Mouse (Mus musculus) CD8-positive naive resting alpha-beta T cell, adult 2 months (primary cell): Measurements from ENCODE around the gene Aspdh.

Experiments
- DNase-seq, 2 experiments: peaks; one replicate each; pipeline ENCODE4 v3.0.0; 2022; ENCODE audit warnings: low read depth in 2 of 2, low spot score in 2 of 2

The Aspdh gene

GRCm38 (mm10) chr7:44471880-44472557, 6.8 kb downstream of the Aspdh start:
- DNase-seq = no peak

DNA sequence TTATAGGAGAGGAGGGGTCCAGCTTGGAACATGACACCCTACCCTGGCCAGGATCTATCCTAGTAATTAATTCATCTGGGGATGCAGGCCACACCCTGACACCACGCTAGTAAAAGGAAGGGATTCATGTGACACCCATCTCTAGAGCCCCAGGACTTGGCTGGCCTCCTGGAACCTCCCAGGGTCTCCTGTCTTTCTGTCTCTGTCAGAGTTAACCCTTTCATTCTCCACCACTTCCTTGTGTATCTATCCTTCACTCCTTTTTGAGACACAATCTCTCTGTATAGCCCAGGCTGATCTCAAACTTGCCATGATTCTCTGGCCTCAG, 7.3 kb downstream of the Aspdh start:
- DNase-seq = no peak

GRCm38 (mm10) chr7:44472961-44473646, 7.9 kb downstream of the Aspdh start:
- DNase-seq = no peak

- no peak for DNase-seq
Measured at GRCm38 (mm10) chr7:44474419-44474818, 9.2 kb downstream of the Aspdh start.

- no peak for DNase-seq
Measured at GRCm38 (mm10) chr7:44475046-44475614, 9.9 kb downstream of the Aspdh start.

GRCm38 (mm10) chr7:44482836-44483435, 17.7 kb downstream of the Aspdh start:
- DNase-seq = no peak

GRCm38 (mm10) chr7:44484109-44484508, 18.9 kb downstream of the Aspdh start:
- DNase-seq = no peak

DNA sequence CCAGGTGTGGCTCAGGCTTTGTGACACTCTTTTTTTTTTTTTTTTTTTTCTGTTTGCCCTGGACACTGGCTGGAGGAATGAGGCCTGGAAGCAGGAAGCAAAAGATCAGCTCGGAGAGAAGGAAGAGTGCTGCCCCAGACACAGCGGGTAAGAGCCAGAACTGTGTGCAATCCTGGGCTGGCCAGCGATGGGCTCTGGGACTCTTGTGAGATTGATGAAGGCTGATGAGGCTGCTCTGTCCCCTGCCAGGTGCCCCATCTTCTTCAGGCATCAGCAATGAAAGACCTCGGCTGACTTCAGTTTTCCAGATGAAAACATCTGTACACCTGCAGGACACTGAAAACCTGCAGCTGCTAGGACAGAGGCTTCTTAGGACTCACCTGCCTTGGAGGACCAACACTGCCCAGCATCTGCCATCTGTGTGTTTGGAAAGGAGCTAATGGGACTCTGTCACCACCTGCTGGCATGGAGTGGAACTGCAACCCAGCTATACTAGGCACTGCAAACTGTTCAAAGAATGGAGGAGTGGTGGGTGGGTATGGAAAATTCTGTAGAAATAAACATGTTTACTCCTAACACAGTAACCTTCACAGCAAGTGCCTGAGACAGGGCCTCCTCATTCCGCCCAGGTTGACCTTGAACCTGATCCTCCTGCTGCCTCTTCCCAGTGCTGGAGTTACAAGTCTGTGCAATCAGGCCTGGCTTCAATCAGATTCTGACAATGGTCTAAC, 19.8 kb downstream of the Aspdh start:
- peak; percentile 48 to 67 for DNase-seq

DNA sequence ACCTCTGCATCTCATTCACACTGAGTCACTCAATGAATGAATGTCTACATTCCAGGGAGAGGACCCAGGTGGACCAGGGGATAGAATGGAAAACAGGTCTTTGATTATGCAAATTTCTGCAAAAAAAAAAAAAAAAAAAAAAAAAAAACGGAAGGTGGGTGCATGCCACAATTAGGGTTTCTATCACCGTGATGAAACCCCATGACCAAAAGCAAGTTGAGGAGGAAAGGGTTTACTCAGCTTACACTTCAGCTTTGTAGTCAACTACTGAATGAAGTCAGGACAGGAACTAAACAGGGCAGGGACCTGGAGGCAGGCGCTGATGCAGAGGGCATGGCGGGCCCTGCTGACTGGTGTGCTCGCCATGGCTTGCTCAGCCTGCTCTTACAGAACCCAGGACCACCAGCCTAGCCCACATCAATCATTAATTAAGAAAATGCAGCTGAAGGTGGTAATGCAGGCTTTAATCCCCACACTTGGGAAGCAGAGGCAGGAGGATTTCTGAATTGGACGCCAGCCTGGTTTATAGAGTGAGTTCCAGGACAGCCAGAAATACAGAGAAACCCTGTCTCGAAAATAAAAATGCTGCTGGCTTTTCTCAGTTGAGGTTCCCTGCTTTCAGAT, 20.5 kb downstream of the Aspdh start:
- no peak for DNase-seq

DNA sequence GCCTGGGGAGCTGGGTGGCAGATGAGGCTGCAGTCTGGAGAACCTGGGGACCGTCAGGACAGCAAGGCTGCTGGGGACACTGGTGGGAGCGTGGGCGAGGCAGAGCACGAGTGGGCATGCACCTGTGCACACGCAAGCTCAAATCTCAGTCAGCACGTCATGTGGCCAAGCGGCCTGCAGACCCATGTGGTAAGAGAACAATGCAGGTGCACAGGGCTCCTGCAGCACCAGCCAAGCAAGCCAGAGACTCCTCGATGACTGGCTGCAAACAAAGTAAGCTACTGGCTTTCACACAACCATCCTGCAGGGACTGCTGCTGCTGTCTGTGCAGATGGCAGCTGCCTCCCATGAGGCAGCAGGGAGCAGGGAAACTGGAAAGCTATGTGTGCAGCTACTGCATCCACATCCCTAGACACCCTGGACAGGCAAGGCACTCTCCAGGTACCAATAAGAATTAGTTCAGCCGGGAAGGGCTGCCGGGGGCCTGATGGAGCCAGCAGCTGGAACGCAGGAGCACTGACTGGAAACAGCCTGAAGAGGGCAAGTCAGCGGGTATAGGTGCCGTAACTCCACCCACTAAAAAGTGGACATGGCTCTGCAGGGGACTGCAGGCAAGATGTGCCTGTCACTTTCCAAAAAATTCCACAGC, 21.9 kb downstream of the Aspdh start:
- DNase-seq = no peak

DNA sequence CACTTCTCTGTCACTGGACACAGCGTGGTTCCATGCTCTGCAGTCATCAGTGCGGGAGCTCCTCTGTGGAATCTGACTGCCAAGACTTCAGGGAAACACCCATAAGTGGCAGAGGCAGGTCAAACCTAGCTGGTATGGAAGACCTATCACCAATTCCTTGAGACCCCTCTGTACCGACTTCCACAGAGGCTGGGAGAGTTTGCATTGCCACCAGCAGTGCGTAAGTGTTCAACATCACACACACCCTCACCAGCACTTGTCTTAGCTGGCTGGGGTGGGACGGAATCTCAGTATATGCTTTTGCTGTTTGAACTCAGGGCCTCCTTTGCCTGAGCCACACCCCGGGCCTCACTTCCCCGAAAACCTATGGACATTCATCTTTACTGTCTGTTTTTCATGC, 22.7 kb downstream of the Aspdh start:
- no peak for DNase-seq

- no peak for DNase-seq
Measured at GRCm38 (mm10) chr7:44488545-44488944, 23.4 kb downstream of the Aspdh start.

- no peak for DNase-seq
Measured at GRCm38 (mm10) chr7:44490281-44490680, 25.1 kb downstream of the Aspdh start.

GRCm38 (mm10) chr7:44491391-44491790, 26.2 kb downstream of the Aspdh start:
- no peak for DNase-seq

- DNase-seq = no peak
Measured at GRCm38 (mm10) chr7:44492166-44492826, 27.1 kb downstream of the Aspdh start.

- no peak for DNase-seq
Measured at GRCm38 (mm10) chr7:44494681-44495080, 29.5 kb downstream of the Aspdh start.

DNA sequence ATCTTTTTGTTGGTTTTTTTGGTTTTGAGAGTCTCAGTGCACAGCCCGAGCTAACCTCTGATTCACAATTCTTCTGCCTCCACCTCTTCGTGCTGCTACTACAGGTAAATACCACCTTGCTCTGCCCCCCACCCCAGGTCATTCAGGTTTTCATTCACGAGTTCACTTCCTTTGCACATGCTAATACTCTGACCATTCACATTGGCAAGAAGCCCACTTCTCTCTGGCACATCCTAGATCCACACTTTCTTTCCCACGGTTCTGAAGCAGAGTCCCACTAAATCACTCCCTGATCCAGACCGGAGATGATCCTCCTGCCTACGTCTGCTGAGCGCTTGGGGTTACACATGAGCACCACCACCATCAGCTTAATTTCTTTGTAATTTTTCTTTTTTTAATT, 29.9 kb downstream of the Aspdh start:
- no peak for DNase-seq

- peak; percentile 97 to 98 for DNase-seq
Measured at GRCm38 (mm10) chr7:44495992-44496770, 31.0 kb downstream of the Aspdh start, which contains the start of the genes Emc10 and Fam71e1. Gene Emc10, minus strand, starts transcription at chr7:44496529. Gene Fam71e1, plus strand, starts transcription at chr7:44496581.

- DNase-seq = no peak
Measured at GRCm38 (mm10) chr7:44496771-44497109, 31.5 kb downstream of the Aspdh start.
